8 mouse cellular contexts compared by ENCODE assay signal in the genomic region with DNA sequence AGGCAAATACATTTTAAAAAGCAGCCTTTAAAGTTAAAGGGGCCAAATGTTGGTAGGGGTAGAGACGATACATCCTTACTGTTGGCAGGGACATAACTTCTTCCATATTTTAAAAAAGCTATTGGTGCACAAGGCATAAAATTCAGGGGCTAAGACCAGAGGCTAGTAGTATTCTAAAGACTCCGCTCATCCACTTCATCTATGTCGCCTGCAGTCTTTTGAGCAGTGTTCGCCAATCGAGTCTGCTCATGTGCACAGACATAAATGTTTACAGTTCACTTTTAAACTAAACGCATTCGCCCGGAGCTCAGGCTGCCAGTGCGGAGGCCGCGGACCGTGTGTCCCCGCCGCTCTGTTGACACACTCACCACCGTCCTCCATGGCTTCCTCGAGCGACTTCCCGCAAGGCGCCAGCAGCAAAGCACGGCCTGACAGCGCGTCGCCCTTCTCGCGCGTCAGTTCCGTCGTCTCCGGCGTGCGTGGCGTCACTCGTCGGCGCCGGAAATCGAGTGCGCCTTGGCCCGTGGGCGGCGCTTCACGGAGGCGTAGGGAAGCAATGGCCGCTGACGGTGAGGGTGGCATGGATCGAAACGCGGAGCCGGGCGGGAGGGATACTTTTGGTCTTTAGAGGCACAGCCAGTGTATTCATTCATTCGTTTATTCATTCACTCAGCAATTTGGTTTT. TPM values are rescaled to one million over a fixed set of nuclear protein-coding genes. Genes with fewer than 3 reads are reported as not detected.
DNase-seq lines count a peak whose midpoint lies in the region; ATAC-seq lines count a peak whose summit lies in the region.

A gene (minus strand): TSS at position 499 of the 685 bp plus-strand sequence.
A gene (plus strand): TSS at position 508 of the 685 bp plus-strand sequence.

- H3K27me3 ChIP-seq in lung, embryonic 16.5 days (ENCODE audit: control insufficient read depth, insufficient read depth, low read depth, low read length) = no peaks in the 10 kb centered on the region

- peaks cover 20% of the 10 kb centered on the region; the same call in 1 of the 2 replicates for H3K4me1 ChIP-seq in lung, embryonic 16.5 days (replicated peaks; ENCODE audit: control insufficient read depth, insufficient read depth, low read length)

- peak within 1 kb of the TSS; percentile 78 for H3K9ac ChIP-seq in lung, embryonic 16.5 days (ENCODE audit: low read length)

- WGBS in lung, embryonic 16.5 days = under 1% methylated on average over 50 of the region's 51 CpGs

- peaks cover 12% of the 10 kb centered on the region for H3K36me3 ChIP-seq in lung, embryonic 16.5 days (ENCODE audit: control insufficient read depth, insufficient read depth, low read length)

- peak within 1 kb of the TSS; percentile 86 for H3K4me3 ChIP-seq in lung, embryonic 16.5 days (ENCODE audit: low read length)

- 0 out of 2 replicates have a peak within 1 kb of the TSS, but pooled peaks have one; percentile 50 for H3K27ac ChIP-seq in lung, embryonic 16.5 days (ENCODE audit: low read length)

- ATAC-seq in hematopoietic stem cell, adult 5-6 weeks (replicated peaks in 1 of 2; ENCODE audit: insufficient read depth in 1 of 2, low FRiP score in 2 of 2, low TSS enrichment in 1 of 2, low read depth in 1 of 2, poor library complexity in 2 of 2, severe bottlenecking in 2 of 2) = peak; percentile 88 to 94
- peak; percentile 92 for ATAC-seq in lung, embryonic 16.5 days (ENCODE audit: low read depth)

- peak within 1 kb of the TSS; percentile 81 for H3K4me2 ChIP-seq in lung, embryonic 16.5 days (ENCODE audit: low read depth, low read length)

- H3K9me3 ChIP-seq in lung, embryonic 16.5 days (ENCODE audit: control insufficient read depth, low read length) = no peaks in the 10 kb centered on the region

- peak; percentile 72 for DNase-seq in MEL-GATA-1-ER (ENCODE audit: extremely low read depth, low read depth)
- peak; percentile 88 for DNase-seq in cerebellum, adult 8-10 months
- peak; percentile 92 for DNase-seq in forelimb bud, embryonic 11.5 days (ENCODE audit: low read depth, low spot score)
- DNase-seq in layer of hippocampus, adult 9-10 months (ENCODE audit: low spot score) = peak; percentile 71
- peak; percentile 79 for DNase-seq in ovary, postnatal 10 days (ENCODE audit: low spot score)
- DNase-seq in thymus, postnatal 10 days (ENCODE audit: low spot score in 2 of 2) = peak; percentile 85 to 91

RNA-seq across cellular contexts. Expression of the first gene that starts in this region (rescaled TPM):
- total RNA-seq in hematopoietic stem cell, adult 5-6 weeks (2017) = 26.4 and 37.7 TPM in 2 replicates
- 68.8 and 71.1 TPM in 2 replicates for polyA plus RNA-seq in lung, embryonic 16.5 days (2015; fragmentation: Nextera tagmentation; extraction: Ambion mirVana)

RNA-seq across cellular contexts. Expression of the second gene that starts in this region (rescaled TPM):
- 53.2 and 80.4 TPM in 2 replicates for total RNA-seq in hematopoietic stem cell, adult 5-6 weeks (2017)
- polyA plus RNA-seq in lung, embryonic 16.5 days (2015; fragmentation: Nextera tagmentation; extraction: Ambion mirVana) = 52.1 and 54.4 TPM in 2 replicates

Comparison
In these comparisons a context has a peak if more than half of its experiments do, and no peak if none do; other contexts are left out.
1. Peak in every context shown above with its lines: DNase-seq, ATAC-seq, H3K4me3 ChIP-seq and H3K27ac ChIP-seq.